Mouse (Mus musculus) layer of hippocampus, adult 8-10 months (tissue): ENCODE data around the gene Cyp11a1. TPM values are rescaled to one million over a fixed set of nuclear protein-coding genes. Genes with fewer than 3 reads are reported as not detected.

Source experiments
- total RNA-seq, 4 experiments: library from RNA; stranded (reverse); gene quantifications; 2 replicates each; pipeline ENCODE4 v1.2.4; 2022

Gene Cyp11a1
- total RNA-seq, 4 experiments from 2014 or later, result 2.4 to 4.6 (median 3.1) TPM

Other genes with a start within 250 kb of the Cyp11a1 start
- gene Clk3, start 240.6 kb upstream of the Cyp11a1 start, total RNA-seq, result 100 to 1,000 TPM in 1 of 4 experiments, 10 to 100 TPM in 3; 72.0 to 102 (median 84.5) TPM
- 10 to 100 TPM in 1 of 4 experiments, 1 to 10 TPM in 3; 7.5 to 11.5 (median 7.7) TPM for gene Arid3b, start 169.6 kb upstream of the Cyp11a1 start, total RNA-seq
- gene Ubl7, start 95.4 kb upstream of the Cyp11a1 start, total RNA-seq, result 100 to 1,000 TPM in 2 of 4 experiments, 10 to 100 TPM in 2; 94.6 to 102 (median 98.2) TPM
- gene Sema7a, start 66.3 kb upstream of the Cyp11a1 start, total RNA-seq, result 100 to 1,000 TPM in 1 of 4 experiments, 10 to 100 TPM in 3; 91.0 to 102 (median 94.4) TPM
- gene Stra6, start 57.4 kb downstream of the Cyp11a1 start, total RNA-seq, result 10 to 100 TPM; 17.0 to 22.6 (median 18.2) TPM
- gene Ccdc33, start 112.4 kb downstream of the Cyp11a1 start, total RNA-seq, result 1 to 10 TPM in 3 of 4 experiments, under 1 TPM in 1; 0.87 to 2.0 (median 1.3) TPM
- 10 to 100 TPM; 12.8 to 17.1 (median 13.6) TPM for gene Islr, start 197.9 kb downstream of the Cyp11a1 start, total RNA-seq
- 100 to 1,000 TPM in 1 of 4 experiments, 10 to 100 TPM in 3; 92.3 to 112 (median 95.9) TPM for gene Islr2, start 197.9 kb downstream of the Cyp11a1 start, total RNA-seq
- 10 to 100 TPM; 13.2 to 19.0 (median 15.6) TPM for gene Pml, start 243.4 kb downstream of the Cyp11a1 start, total RNA-seq
- 10 to 100 TPM; 65.2 to 77.4 (median 75.3) TPM for gene Stoml1, start 246.8 kb downstream of the Cyp11a1 start, total RNA-seq